ENCODE assay signal across 8 mouse cellular contexts in the genomic region with DNA sequence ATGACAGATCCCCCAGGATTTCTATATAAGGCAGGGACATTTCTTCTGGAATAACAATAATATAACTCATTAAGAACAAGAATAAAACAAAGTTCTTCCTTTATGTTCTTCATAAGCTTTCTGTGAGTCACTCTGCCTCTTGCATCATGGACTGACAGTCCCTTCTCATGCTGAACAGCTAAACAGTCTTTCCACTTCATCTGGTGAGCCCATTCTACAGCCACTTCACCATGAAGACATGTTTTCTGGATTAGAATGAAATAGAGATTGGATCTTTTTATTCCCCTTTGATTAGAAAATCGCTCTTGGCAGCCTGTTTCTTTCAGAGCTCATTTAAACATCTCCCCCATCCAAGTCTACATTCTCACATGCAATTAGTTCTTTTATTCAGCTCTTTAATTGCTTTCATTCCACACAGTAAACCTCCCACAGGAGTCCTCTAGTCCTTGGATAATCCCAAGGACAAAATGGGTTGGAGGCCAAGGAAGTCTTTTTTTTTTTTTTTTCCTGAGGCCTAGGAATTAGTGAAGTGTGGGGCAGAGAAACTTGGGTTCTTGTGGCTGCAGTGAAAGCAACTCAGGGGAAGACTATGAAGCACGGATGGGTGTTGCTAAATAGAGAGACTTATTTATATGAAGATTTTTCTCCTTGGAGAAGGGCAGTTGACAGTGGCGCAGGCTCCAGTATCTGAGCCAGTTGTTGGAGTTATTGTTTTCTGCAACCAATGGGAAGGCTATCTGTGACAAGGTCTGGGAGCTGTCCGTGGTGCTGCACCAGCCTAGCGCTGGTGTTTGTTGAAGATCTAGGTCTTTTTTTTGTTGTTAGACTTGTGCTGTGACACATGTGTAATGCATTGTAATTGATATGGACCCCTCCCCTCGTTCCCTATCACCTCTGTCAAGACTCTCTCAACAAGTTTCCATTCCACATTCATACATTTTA.
DNase-seq lines count a peak whose midpoint lies in the region; ATAC-seq and TF ChIP-seq lines count a peak whose summit lies in the region.

No protein-coding gene starts in this region.

- peak; percentile 59 for DNase-seq in hindbrain, embryonic 10.5 days (ENCODE audit: low spot score)
- DNase-seq in G1E (ENCODE audit: low spot score) = peak; percentile 66
- peak; percentile 62 for DNase-seq in embryo, embryonic 9.5 days (ENCODE audit: extremely low spot score)
- DNase-seq in lung, postnatal 4 days = peak; percentile 38 to 49
- DNase-seq in T-cell, adult 2 months (ENCODE audit: low spot score) = no peak
- DNase-seq in layer of hippocampus, adult 11-12 months (ENCODE audit: low spot score) = no peak
- DNase-seq in layer of hippocampus, adult 8-10 months (ENCODE audit: low spot score in 2 of 2) = no peak

- H3K4me2 ChIP-seq in hindbrain, embryonic 13.5 days = no peak overlapping the region

- peaks cover 19% of the 10 kb centered on the region for H3K4me1 ChIP-seq in hindbrain, embryonic 10.5 days (replicated peaks)
- H3K4me1 ChIP-seq in hindbrain, embryonic 13.5 days (replicated peaks) = peaks cover 9% of the 10 kb centered on the region; the same call in 1 of the 2 replicates
- H3K4me1 ChIP-seq in G1E (ENCODE audit: insufficient read depth, low read depth, low read length) = no peaks in the 10 kb centered on the region

- no peak for ATAC-seq in hindbrain, embryonic 13.5 days (ENCODE audit: low FRiP score)
- no peak for ATAC-seq in G1E (ENCODE audit: extremely low read depth, insufficient number of reproducible peaks, low FRiP score, poor library complexity, severe bottlenecking)

- 25% methylated on average over 6 of the region's 6 CpGs for WGBS in hindbrain, embryonic 10.5 days
- 26% methylated on average over 6 of the region's 6 CpGs for WGBS in hindbrain, embryonic 13.5 days

- no peak for TF ChIP-seq CTCF in G1E (IDR thresholded peaks at IDR 0.05; ENCODE audit: low read depth, low read length)

- no peaks in the 10 kb centered on the region for H3K9me3 ChIP-seq in hindbrain, embryonic 10.5 days
- no peaks in the 10 kb centered on the region for H3K9me3 ChIP-seq in hindbrain, embryonic 13.5 days
- H3K9me3 ChIP-seq in G1E (replicated peaks) = no peaks in the 10 kb centered on the region

- no peaks in the 10 kb centered on the region for H3K36me3 ChIP-seq in hindbrain, embryonic 10.5 days
- no peaks in the 10 kb centered on the region for H3K36me3 ChIP-seq in hindbrain, embryonic 13.5 days
- no peaks in the 10 kb centered on the region for H3K36me3 ChIP-seq in G1E (replicated peaks)

- no peak overlapping the region for H3K4me3 ChIP-seq in hindbrain, embryonic 10.5 days
- no peak overlapping the region for H3K4me3 ChIP-seq in hindbrain, embryonic 13.5 days
- no peak overlapping the region for H3K4me3 ChIP-seq in G1E (ENCODE audit: low read depth, low read length)

- no peaks in the 10 kb centered on the region for H3K27me3 ChIP-seq in hindbrain, embryonic 10.5 days (ENCODE audit: insufficient read depth, poor library complexity, severe bottlenecking)
- H3K27me3 ChIP-seq in hindbrain, embryonic 13.5 days = no peaks in the 10 kb centered on the region
- peaks cover 2% of the 10 kb centered on the region; the same call in 1 of the 2 replicates for H3K27me3 ChIP-seq in G1E (ENCODE audit: insufficient read depth, low read length)

- no peak overlapping the region for H3K9ac ChIP-seq in hindbrain, embryonic 13.5 days

- no peak overlapping the region for H3K27ac ChIP-seq in hindbrain, embryonic 10.5 days
- H3K27ac ChIP-seq in hindbrain, embryonic 13.5 days = no peak overlapping the region

Comparison
In these comparisons a context has a peak if more than half of its experiments do, and no peak if none do; other contexts are left out.
1. DNase-seq: peak in hindbrain, embryonic 10.5 days (single experiment), G1E (single experiment), embryo, embryonic 9.5 days (single experiment) and lung, postnatal 4 days (2 of 2); none in T-cell, adult 2 months (single experiment), layer of hippocampus, adult 11-12 months (single experiment) and layer of hippocampus, adult 8-10 months (0 of 2).